Mouse (Mus musculus): ENCODE measurements around the gene Txndc17. TPM values are rescaled to one million over a fixed set of nuclear protein-coding genes. Genes with fewer than 3 reads are reported as not detected.
"Not testable (repeated sequence)": the region's sequence is repeated elsewhere in the genome, so short reads cannot be mapped to it uniquely, and the experiment has no call there.

The Txndc17 gene
- total RNA-seq (2021), result 10 to 100 TPM; 80.1 to 86.3 TPM
- long read RNA-seq, experiment 1, transcript Txndc17-201 (4 exons, 981 nt), result major isoform, 17 of 19 reads
- long read RNA-seq, experiment 1, partial matches to known transcripts, result 1 of 19 reads
- long read RNA-seq, experiment 1, other reads (novel, unspliced or antisense), result 1 of 19 reads
- long read RNA-seq, experiment 2, transcript Txndc17-201 (4 exons, 981 nt), result major isoform, 90 of 96 reads
- long read RNA-seq, experiment 2, partial matches to known transcripts, result 0 of 96 reads
- long read RNA-seq, experiment 2, other reads (novel, unspliced or antisense), result 6 of 96 reads

- peak; percentile 85 to 89 for DNase-seq (ENCODE audit: low spot score in 2 of 2)
Observed at GRCm38 (mm10) chr11:72207204-72207833, at the start of gene Txndc17, which contains the start of gene 4933427D14Rik. TSS of gene Txndc17 (plus strand) at chr11:72207547. TSS of gene 4933427D14Rik (minus strand) at chr11:72207459.

DNA sequence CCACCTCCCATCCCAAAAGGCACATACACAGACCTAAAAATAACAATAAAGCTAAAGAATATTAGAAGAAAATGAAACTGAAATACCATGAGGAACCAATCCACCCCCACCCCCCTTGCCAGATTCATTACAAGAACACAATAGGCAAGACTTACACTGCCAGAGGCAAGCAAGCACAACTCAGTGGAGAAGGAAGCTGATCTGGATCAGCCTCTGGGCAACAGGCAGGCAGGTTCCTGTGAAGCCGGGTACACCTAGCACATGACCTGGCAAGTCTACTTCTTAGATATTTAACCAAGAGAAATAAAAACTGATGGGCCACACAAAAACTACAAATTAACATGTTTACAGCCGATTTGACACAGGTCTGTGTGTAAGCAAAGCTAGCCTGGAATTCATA is 44.1 kb upstream of the Txndc17 start:
- no peak for DNase-seq (ENCODE audit: low spot score in 2 of 2)

DNA sequence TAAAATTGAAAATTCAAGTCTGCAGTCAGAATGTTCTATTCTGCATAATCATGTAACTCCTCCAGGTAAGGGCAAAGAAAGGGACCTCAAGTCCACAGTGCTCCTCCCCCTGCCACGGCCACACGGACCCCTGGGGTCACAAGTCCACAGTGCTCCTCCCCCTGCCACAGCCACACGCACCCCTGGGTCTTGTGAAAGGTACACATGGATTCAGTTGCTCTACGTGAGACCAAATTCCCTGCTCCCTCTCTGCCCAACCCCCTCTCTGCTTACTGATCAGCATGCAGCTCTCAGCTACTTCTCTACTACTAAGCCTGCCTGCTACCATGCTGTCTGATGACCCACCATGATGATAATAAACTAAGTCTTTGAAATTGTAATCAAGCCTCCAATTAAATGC is 37.5 kb upstream of the Txndc17 start:
- no peak for DNase-seq (ENCODE audit: low spot score in 2 of 2)

DNA sequence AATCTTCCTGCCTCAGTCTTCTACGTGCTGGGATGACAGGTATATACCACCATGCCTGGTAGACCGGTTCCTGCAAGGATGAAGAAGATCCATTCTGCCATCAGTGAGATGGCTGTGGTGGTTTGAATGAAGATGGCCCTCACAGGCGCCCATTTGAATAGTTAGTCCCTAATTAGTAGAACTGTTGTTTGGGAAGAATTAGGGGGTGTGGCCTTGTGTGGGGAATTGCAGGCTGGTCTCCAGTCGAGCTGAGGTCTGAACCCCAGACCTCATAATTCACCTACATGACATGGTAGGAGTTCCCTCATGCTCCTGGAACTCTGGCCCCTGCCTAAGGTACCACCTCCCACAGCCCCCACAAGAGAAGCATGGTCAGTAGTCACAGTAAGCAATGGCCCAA is 35.4 kb upstream of the Txndc17 start:
- not testable (repeated sequence) for DNase-seq (ENCODE audit: low spot score in 2 of 2)

DNA sequence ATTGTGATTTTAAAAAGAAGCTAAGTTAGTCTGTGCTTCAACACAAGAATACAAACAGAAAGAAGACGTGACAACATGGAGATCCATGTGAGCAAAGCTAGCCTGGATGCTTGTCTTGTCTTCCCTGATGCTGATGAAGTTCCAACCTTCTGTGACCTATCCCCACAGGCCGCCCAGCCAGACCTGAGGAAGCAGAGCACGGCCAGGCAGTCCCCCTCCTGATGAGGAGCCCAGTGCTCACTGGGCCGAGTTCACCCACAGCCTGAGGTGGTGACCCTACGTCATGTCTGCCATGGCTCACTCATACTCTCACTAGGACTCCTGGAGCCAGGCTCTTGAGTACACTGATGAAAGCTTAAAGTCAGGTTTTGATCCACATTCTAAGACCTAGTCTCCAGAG is 33.8 kb upstream of the Txndc17 start:
- no peak for DNase-seq (ENCODE audit: low spot score in 2 of 2)

DNA sequence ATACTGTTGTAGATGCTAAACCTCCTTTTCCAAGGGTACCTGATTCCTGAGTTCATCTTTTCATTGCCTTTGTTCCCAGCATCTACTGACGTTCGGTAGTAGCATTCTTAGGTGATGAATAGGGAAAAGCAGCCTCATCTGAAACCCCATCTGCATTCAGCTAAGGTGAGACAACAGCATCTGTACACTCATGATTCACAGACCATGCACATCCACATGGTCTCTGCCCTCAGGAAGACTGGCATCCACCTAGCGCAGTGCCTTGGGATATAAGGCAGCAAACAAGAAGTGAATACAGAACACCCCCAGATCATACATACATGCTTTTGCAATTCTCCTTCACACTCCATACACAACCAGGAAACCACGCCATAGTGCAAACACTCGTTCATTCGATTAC is 32.6 kb upstream of the Txndc17 start:
- DNase-seq (ENCODE audit: low spot score in 2 of 2), result no peak

GRCm38 (mm10) chr11:72175966-72176365 is 31.4 kb upstream of the Txndc17 start:
- no peak for DNase-seq (ENCODE audit: low spot score in 2 of 2)

DNA sequence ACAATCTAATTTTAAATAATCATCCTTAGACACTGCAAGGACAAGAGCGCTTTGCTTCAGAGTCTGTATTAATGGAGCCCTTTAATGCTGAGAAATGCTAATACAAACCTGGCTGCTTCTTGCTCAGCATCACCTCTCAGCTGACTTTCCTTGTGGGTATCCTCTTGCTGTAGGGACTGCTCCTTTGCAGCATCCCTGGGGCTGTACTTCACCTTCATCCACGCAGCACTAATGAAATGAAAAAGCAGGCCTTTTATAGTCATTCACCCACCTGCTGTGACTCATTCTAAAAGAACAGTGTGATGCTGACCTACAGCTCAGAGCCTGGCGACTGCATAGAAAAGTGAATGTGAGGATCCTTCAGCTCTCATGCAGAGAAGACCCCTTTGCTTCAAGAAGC is 30.8 kb upstream of the Txndc17 start:
- no peak for DNase-seq (ENCODE audit: low spot score in 2 of 2)

GRCm38 (mm10) chr11:72180556-72180955 is 26.8 kb upstream of the Txndc17 start:
- no peak for DNase-seq (ENCODE audit: low spot score in 2 of 2)

DNA sequence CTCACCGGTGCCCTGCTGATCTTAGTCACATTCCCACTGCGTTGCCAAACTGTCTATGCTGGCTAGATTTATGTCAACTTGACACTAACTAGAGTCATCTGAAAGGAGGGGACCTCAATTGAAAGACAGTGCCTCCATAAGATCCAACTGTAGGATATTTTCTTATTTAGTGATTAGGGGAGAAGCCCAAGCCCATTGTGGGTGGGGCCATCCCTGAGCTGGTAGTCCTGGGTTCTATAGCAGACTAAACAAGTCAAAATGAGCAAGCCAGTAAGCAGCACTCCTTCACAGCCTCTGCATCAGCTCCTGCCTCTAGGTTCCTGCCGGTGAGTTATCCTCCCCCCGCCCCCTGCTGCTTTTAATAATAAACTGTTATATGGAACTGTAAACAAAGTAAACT is 26.2 kb upstream of the Txndc17 start:
- no peak for DNase-seq (ENCODE audit: low spot score in 2 of 2)

DNA sequence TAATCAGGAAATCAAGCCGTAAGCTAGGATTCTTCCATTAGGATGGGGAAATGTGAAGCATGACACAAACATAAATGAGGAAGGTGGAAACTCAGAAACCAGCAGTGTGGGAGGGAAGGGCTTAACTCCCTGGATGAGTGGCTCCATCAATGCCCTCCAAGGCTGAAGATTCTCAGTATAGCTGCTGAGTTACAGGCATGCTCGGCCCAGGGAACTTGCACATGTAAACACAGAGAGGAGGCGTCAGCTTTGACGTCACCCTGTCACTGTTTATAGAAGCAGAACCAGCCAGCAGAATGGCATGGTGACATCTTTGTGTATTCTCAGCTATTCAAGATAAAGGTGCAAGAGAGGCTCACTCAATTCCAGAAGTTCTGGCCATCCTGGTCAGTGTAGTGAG is 23.1 kb upstream of the Txndc17 start:
- no peak for DNase-seq (ENCODE audit: low spot score in 2 of 2)

DNA sequence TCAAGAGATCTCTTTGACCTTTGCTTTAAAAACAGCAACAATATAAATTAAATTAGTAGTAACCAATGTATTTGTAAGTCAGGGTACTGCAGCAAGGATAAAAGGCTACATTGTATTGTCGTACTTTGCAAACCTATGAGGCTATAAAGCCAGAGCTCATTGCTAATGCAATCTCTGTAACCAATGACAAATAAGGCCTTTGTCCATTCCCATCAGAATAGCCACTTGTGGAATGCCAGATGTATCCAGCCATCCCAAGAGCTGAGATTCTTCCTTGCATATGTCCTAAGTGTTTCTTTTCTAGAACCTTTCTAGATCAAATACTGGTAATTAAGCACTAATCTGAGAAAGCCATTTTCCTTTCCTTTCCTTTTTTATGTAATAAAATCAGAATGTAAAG is 16.5 kb upstream of the Txndc17 start:
- DNase-seq (ENCODE audit: low spot score in 2 of 2), result no peak

DNA sequence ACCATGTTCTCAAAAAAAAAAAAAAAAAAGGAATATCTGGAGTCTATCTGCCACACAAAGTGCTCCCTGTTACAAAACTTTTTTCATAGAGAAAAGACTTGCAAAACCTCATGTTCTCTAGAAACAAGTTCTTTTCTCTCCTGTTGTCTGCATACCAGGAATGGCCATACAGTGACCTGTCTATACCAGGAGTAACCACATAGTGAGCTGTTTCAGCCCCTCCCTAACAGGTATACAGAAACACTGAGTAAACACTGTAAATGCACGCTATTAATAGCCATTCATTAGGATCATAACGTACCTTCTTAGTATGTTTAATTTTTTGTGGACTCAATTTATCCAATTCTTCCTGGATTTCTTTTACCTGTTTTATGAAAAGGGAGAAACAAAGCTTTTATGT is 13.1 kb upstream of the Txndc17 start:
- DNase-seq (ENCODE audit: low spot score in 2 of 2), result no peak

DNA sequence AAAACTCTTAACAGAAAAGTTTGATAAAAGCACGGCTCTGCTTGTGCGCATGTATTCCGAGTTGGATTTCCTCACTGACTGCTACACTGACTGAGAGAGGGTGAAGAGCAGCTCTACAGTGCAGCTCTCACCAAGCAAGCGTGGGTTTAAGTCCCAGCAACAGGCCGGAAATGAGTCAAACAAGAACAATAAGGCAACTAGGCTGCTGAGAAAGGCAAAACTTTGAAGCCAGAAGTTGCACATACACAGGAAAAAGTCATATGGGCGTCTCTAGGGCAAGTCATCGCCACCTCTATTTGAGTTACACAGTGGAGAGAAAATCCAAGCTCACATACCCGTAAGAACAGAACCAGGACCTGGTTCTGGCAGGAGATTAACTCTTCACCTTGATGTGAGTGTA is 10.8 kb upstream of the Txndc17 start:
- DNase-seq (ENCODE audit: low spot score in 2 of 2), result no peak

DNA sequence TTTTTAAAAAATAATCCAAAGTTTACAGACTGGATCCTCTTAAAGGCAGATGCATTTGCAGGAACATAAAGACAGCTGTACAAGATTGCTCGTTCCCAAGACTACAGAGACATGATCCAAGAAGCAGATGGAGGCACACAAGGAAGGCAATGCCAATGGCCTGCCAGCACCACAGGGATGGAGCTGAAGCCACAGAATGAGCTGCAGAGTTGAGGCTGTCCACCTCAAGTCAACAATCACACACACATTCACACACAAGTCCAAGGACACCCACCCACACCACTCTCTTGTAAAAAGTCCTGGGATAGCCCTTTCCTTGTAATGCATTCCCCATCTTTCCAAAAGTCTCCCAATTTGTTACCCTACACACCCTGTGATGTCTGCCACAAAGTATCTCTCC is 3.9 kb upstream of the Txndc17 start:
- DNase-seq (ENCODE audit: low spot score in 2 of 2), result no peak

DNA sequence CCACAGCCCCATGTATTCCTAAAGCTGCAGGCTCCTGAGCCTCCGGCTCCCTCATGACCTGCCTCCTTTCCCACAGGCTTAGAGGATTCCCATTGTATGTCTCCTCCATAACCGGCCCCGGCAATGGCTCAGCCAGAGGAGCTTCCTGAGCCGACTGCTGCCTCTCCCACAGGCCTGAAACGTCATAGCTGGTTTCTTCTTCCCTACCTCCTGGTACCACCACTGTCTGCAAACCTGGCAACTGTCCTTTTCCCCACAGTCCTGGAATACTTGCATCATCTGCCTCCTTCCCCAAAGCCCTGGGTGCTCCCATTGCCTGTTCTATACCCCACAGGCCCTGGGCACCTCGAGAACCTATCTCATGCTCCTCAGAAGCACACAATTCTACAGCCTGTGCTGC is 2.1 kb upstream of the Txndc17 start:
- DNase-seq (ENCODE audit: low spot score in 2 of 2), result no peak

- peak in 1 of 2 experiments; percentile 22 for DNase-seq (ENCODE audit: low spot score in 2 of 2)
Observed at GRCm38 (mm10) chr11:72206341-72207203, 775 bp upstream of the Txndc17 start, which contains the start of gene Gm43951. TSS of gene Gm43951 (minus strand) at chr11:72206840.

GRCm38 (mm10) chr11:72207834-72208377 is 559 bp downstream of the Txndc17 start:
- no peak for DNase-seq (ENCODE audit: low spot score in 2 of 2)

DNA sequence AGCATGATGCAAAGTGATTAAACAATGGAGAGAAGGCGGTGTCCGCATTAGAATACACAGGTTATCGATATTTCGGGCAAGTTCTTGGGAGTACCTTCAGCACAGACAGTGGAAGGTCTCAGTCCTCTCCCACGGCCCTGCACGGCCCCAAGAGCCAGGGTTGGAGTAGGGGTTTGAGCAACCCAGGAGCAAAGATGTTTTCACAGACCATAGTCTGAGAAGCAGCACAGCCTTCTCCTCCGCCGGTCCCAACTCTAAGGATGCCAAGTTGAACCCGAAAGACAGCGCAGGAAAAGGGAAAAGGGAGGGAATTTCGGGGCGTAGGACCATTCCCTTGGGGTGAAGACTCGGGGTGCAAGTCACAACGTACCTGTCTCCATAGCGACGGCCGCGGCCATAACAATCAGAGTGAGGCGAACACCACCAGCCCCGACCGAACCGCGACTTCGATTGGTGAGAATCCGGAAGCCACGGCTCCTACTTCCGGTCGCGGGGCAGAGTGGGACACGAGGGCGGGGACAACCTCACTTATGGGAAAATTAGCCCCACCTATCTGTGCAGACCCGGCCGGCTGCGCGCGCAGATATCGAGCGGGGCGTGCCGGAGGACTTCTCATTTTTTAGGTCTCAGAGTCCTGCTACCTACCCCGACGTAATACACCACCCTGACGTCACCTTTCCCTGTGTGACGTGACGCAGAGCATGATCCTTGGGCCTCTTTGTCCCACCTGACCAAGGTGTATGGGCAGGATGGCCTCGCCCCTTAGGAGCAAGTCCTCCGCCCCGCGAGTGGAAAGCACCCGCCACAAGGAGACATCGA is 7.5 kb downstream of the Txndc17 start:
- peak; percentile 85 to 87 for DNase-seq (ENCODE audit: low spot score in 2 of 2)

- peak; percentile 70 to 72 for DNase-seq (ENCODE audit: low spot score in 2 of 2)
Observed at GRCm38 (mm10) chr11:72215410-72215797, 8.1 kb downstream of the Txndc17 start, which contains the start of gene Med31. TSS of gene Med31 (minus strand) at chr11:72215592.

GRCm38 (mm10) chr11:72217116-72217515 is 9.8 kb downstream of the Txndc17 start:
- no peak for DNase-seq (ENCODE audit: low spot score in 2 of 2)
